Mouse (Mus musculus) gastrocnemius, adult 18-20 months (tissue): ENCODE measurements at regions not wholly inside any gene's neighbourhood (a gene's known extent, or its start where the extent isn't known, plus 50 kb on each side); places are given as distances from the start of the nearest gene placed in this dataset.
"Not testable (repeated sequence)": the region's sequence is repeated elsewhere in the genome, so short reads cannot be mapped to it uniquely, and the experiment has no call there.

ENCODE experiments used
- DNase-seq: peaks from one replicate; pipeline ENCODE4 v3.0.0; 2021; ENCODE audit warnings: low spot score

GRCm38 (mm10) chr5:97831421-97831820 is 199.4 kb downstream of the Antxr2 start:
- peak; percentile 41 for DNase-seq

- DNase-seq, result no peak
Observed at GRCm38 (mm10) chr5:97817485-97817884, 213.4 kb downstream of the Antxr2 start.

GRCm38 (mm10) chr5:97815357-97815756 is 215.5 kb downstream of the Antxr2 start:
- no peak for DNase-seq

- DNase-seq, result no peak
Observed at GRCm38 (mm10) chr5:97814700-97815099, 216.1 kb downstream of the Antxr2 start.

GRCm38 (mm10) chr5:97812611-97813350 is 218.1 kb downstream of the Antxr2 start:
- no peak for DNase-seq

- DNase-seq, result peak; percentile 38
Observed at GRCm38 (mm10) chr5:97809007-97809406, 221.8 kb downstream of the Antxr2 start.

GRCm38 (mm10) chr5:97807171-97807570 is 223.7 kb downstream of the Antxr2 start:
- DNase-seq, result peak; percentile 35

GRCm38 (mm10) chr5:97806754-97807153 is 224.1 kb downstream of the Antxr2 start:
- DNase-seq, result no peak

GRCm38 (mm10) chr5:97800017-97800416 is 230.8 kb downstream of the Antxr2 start:
- no peak for DNase-seq

- no peak for DNase-seq
Observed at GRCm38 (mm10) chr5:97788175-97788574, 242.7 kb downstream of the Antxr2 start.

GRCm38 (mm10) chr5:97787001-97787400 is 243.8 kb downstream of the Antxr2 start:
- no peak for DNase-seq

- not testable (repeated sequence) for DNase-seq
Observed at GRCm38 (mm10) chr5:97775100-97775499, 255.7 kb downstream of the Antxr2 start.

GRCm38 (mm10) chr5:97773451-97773850 is 257.4 kb downstream of the Antxr2 start:
- not testable (repeated sequence) for DNase-seq

- DNase-seq, result no peak
Observed at GRCm38 (mm10) chr5:97737339-97737738, 280.5 kb upstream of the Gk2 start.

GRCm38 (mm10) chr5:97730920-97731319 is 274.1 kb upstream of the Gk2 start:
- no peak for DNase-seq

GRCm38 (mm10) chr5:97719364-97719763 is 262.5 kb upstream of the Gk2 start:
- not testable (repeated sequence) for DNase-seq

GRCm38 (mm10) chr5:97705270-97705669 is 248.4 kb upstream of the Gk2 start:
- DNase-seq, result no peak

- DNase-seq, result peak; percentile 31
Observed at GRCm38 (mm10) chr5:97700507-97700906, 243.7 kb upstream of the Gk2 start.

- DNase-seq, result peak; percentile 85
Observed at GRCm38 (mm10) chr5:97697581-97698134, 240.8 kb upstream of the Gk2 start.

GRCm38 (mm10) chr5:97693333-97693940 is 236.6 kb upstream of the Gk2 start:
- peak; percentile 53 for DNase-seq

GRCm38 (mm10) chr5:97685443-97685842 is 228.6 kb upstream of the Gk2 start:
- no peak for DNase-seq

GRCm38 (mm10) chr5:97684592-97685258 is 227.9 kb upstream of the Gk2 start:
- no peak for DNase-seq
